Mouse (Mus musculus) small intestine, adult 2 months (tissue): ENCODE measurements around the gene Dtx4.

Experiments
- CTCF ChIP-seq: fragments of 200-500 bp; IDR thresholded peaks from 2 replicates; pipeline ENCODE4 v1.5.1; 2012; ENCODE audit warnings: low read depth, mild to moderate bottlenecking, control low read depth, inconsistent platforms, low read length, moderate library complexity, mixed read lengths; ENCODE audit not compliant: insufficient replicate concordance, insufficient read length; ENCODE audit errors: extremely low read depth
- POLR2A ChIP-seq: fragments of 200-500 bp; IDR thresholded peaks from 2 replicates; pipeline ENCODE4 v1.6.1; 2012; ENCODE audit warnings: low read depth, mild to moderate bottlenecking, control low read depth, inconsistent platforms, low read length, moderate library complexity

GRCm38 (mm10) chr19:12421680-12422079, 79.6 kb downstream of the Dtx4 start:
- TF ChIP-seq CTCF = no peak
- no peak for TF ChIP-seq POLR2A
